Mouse (Mus musculus) lung, embryonic 16.5 days (tissue): ENCODE results near the gene Rundc3a. TPM values are rescaled to one million over a fixed set of nuclear protein-coding genes. Genes with fewer than 3 reads are reported as not detected.

Experiments used
- ATAC-seq: fragments of 200-750 bp; cut with Nextera tagmentation; 2 replicates; pipeline ENCODE4 v1.8.0; 2017; ENCODE audit warnings: low read depth, mild to moderate bottlenecking, moderate library complexity
- H3K27ac ChIP-seq: fragments of 300-500 bp; sonication (generic); 2 replicates; pipeline ENCODE4 v1.5.1; 2014; ENCODE audit warnings: mild to moderate bottlenecking, control low read depth, low read length
- H3K27me3 ChIP-seq: fragments of 300-500 bp; sonication (generic); 2 replicates; pipeline ENCODE4 v1.6.1; 2014; ENCODE audit warnings: low read depth, low read length, mixed read lengths; ENCODE audit not compliant: control insufficient read depth, insufficient read depth
- H3K36me3 ChIP-seq: fragments of 300-500 bp; sonication (generic); 2 replicates; pipeline ENCODE4 v1.6.1; 2014; ENCODE audit warnings: low read length; ENCODE audit not compliant: control insufficient read depth, insufficient read depth
- H3K4me1 ChIP-seq: fragments of 300-500 bp; sonication (generic); replicated peaks from 2 replicates; pipeline ENCODE4 v1.6.1; 2014; ENCODE audit warnings: low read length, mixed read lengths; ENCODE audit not compliant: control insufficient read depth, insufficient read depth
- H3K4me2 ChIP-seq: fragments of 300-500 bp; sonication (generic); 2 replicates; pipeline ENCODE4 v1.6.1; 2014; ENCODE audit warnings: low read depth, low read length, control low read depth
- H3K4me3 ChIP-seq: fragments of 300-500 bp; sonication (generic); 2 replicates; pipeline ENCODE4 v1.5.1; 2014; ENCODE audit warnings: mild to moderate bottlenecking, low read length, control low read depth
- H3K9ac ChIP-seq: fragments of 300-500 bp; sonication (generic); 2 replicates; pipeline ENCODE4 v1.6.1; 2014; ENCODE audit warnings: low read length, control low read depth
- H3K9me3 ChIP-seq: fragments of 300-500 bp; sonication (generic); 2 replicates; pipeline ENCODE4 v1.6.1; 2016; ENCODE audit warnings: low read length; ENCODE audit not compliant: control insufficient read depth
- WGBS: fragments of 180-500 bp; shearing (Covaris S2); extraction: QIAGEN DNeasy Blood & Tissue Kit; methylation state at CpG from one replicate; pipeline ENCODE4 v1.1.7; 2014; 5-methylcytosine and 5-hydroxymethylcytosine counted together
- polyA plus RNA-seq: library from polyadenylated mRNA; unstranded; fragments of >200 nt; fragmentation: Nextera tagmentation; extraction: Ambion mirVana; gene quantifications from 2 replicates; pipeline ENCODE4 v1.2.1, GENCODE M21; 2015

Rundc3a gene
- polyA plus RNA-seq, 1 experiment from 2014 or later: 1.8 TPM

DNA sequence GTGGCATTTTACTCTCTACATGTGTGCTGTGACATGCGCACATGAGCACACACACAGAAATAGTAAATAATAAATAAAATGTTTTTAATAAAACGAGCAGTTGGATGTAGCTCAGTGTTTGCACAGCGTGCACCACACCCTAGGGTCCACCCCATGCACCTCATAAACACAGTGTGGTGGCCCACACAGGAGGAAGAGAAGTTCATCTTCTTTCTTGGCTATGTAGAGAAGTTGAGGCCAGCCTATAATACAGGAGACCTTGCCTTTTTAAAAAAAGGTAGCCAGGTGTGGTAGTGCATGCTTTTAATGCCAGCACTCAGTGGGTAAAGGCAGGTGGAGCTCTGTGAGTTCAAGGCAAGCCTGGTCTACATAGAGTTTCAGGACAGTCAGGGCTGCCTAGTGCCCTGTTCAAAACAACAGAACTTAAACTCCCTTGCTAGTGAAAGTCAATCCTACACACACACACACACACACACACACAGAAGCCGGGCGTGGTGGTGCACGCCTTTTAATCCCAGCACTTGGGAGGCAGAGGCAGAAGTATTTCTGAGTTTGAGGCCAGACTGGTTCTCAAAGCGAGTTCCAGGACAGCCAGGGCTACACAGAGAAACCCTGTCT lies 19.0 kb upstream of the Rundc3a start:
- no peak overlapping the region for H3K27ac ChIP-seq
- peaks cover 9% of the 10 kb centered on the region; the same call in 1 of the 2 replicates for H3K4me1 ChIP-seq
- H3K4me2 ChIP-seq: no peak overlapping the region
- no peak overlapping the region for H3K4me3 ChIP-seq
- H3K9me3 ChIP-seq: no peaks in the 10 kb centered on the region
- H3K27me3 ChIP-seq: no peaks in the 10 kb centered on the region; the same call in 1 of the 2 replicates
- H3K9ac ChIP-seq: no peak overlapping the region
- no peak for ATAC-seq
- no peaks in the 10 kb centered on the region for H3K36me3 ChIP-seq
- WGBS: 73% methylated on average over 7 of the region's 7 CpGs

DNA sequence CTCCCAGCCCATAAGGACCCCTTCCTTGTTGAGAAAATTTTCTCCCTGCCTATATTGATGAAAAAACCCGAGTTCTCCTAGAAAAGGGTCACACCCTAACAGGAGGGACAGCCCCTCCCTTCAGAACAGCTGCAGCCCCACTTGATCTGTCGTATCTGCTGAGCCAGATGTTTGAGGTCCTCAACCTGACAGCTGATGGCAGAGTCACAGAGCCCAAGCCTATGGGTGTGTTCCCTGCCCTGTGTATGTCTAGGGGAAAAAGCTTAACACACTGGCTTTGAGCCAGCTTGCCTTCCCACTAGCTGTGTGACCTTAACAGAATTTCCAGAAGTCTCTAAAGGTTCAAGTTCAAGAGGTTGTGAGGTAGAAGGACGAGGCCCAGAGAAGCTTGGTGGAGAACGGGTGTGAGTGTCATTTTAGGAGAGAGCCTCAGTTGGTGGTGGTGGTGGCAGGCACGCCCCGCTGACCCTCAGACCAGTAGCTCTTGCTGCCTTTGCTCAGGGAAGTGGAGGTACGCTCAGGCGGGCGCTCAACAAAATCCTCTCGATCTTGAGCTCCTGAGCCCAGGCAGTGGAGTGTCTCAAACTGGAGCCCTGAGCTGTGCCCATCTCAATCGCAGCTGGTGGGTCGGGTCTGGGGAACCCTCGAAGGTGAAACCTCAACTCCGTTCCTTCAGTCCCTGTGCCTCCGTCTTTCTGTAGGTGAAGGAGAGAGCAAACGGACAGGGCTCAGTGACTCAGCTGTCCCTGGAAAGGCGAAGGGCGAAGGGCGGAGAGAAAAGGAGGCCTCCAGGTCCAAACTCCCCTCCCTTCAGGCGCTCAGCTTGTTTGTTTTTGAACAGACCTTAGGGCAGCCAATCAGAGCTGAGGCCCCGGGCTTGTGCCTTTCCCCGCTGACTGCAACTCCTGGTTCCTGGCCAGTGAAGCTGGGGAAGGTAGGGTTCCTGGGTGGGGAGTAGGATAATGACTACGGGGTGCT lies 17.7 kb upstream of the Rundc3a start:
- Histone ChIP-seq H3K9me3 (no peaks in the 10 kb centered on the region), H3K4me2 (peak overlapping the region; percentile 47), H3K27me3 (no peaks in the 10 kb centered on the region; the same call in 1 of the 2 replicates), H3K36me3 (no peaks in the 10 kb centered on the region), H3K4me3 (0 out of 2 replicates have a peak overlapping the region, but pooled peaks have one; percentile 18), H3K9ac (peak overlapping the region; percentile 42), H3K4me1 (peaks cover 9% of the 10 kb centered on the region; the same call in 1 of the 2 replicates), H3K27ac (no peak overlapping the region)
- WGBS: 6% methylated on average over 23 of the region's 23 CpGs
- peak; percentile 73 for ATAC-seq

DNA sequence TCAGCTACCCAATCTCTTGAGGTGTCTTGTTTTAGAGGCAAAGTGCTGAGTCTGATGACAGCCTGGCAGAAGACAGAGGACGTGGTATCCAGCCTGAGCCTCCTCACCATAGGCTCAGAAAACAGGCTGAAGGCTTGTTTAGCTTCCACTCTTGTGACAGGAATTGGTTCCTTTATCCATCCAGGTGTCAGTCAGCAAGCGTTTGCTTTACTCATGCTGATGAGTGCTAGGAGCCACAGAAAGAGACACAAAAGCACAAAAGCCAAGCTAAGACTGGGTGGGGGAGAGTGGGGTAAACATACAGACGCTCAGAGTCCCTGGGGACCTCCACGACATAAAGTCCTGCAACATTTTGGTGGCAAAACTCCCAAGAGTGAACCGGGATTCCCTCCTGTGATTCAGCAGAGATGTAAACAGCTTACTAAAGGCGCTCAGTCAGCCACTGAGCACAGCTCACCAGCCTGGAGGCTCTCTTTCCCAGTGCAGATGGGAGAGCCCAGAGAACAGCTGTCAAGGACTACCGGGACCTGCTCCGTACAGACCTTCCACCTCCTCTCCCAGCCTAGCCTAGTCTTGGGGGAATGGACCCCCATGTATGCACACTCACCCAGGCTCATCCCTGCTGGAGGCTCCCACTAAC lies 16.9 kb upstream of the Rundc3a start:
- no peaks in the 10 kb centered on the region for H3K36me3 ChIP-seq
- 21% methylated on average over 8 of the region's 8 CpGs for WGBS
- peaks cover 9% of the 10 kb centered on the region; the same call in 1 of the 2 replicates for H3K4me1 ChIP-seq
- no peak overlapping the region; the same call in 1 of the 2 replicates for H3K4me3 ChIP-seq
- H3K27me3 ChIP-seq: no peaks in the 10 kb centered on the region; the same call in 1 of the 2 replicates
- no peak for ATAC-seq
- H3K4me2 ChIP-seq: peak overlapping the region; percentile 47
- no peaks in the 10 kb centered on the region for H3K9me3 ChIP-seq
- H3K27ac ChIP-seq: no peak overlapping the region
- no peak overlapping the region for H3K9ac ChIP-seq

DNA sequence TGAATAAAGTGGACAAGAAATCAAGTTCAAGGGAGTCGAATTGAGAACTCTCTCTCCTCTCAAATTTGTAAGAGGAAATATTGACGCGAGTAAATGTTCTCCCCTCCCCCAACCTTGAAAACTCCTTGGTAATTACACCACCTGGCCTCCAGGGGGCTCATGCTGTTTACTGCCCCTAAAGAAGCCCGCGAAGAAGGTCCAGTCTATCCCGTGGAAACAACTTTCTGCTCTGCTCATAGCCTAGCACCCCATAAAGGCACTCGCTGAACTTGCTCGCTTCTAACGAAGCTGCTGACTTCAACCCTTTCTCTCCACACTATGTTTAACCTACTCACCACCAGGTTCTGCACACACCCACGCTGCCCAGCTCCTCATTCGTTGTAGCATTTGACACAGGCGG lies 16.0 kb upstream of the Rundc3a start:
- Histone ChIP-seq H3K27ac (no peak overlapping the region), H3K9ac (no peak overlapping the region), H3K27me3 (no peaks in the 10 kb centered on the region; the same call in 1 of the 2 replicates), H3K4me1 (peaks cover 9% of the 10 kb centered on the region; the same call in 1 of the 2 replicates), H3K9me3 (no peaks in the 10 kb centered on the region), H3K4me3 (no peak overlapping the region), H3K36me3 (no peaks in the 10 kb centered on the region), H3K4me2 (no peak overlapping the region)
- 54% methylated on average over 12 of the region's 12 CpGs for WGBS
- ATAC-seq: no peak

DNA sequence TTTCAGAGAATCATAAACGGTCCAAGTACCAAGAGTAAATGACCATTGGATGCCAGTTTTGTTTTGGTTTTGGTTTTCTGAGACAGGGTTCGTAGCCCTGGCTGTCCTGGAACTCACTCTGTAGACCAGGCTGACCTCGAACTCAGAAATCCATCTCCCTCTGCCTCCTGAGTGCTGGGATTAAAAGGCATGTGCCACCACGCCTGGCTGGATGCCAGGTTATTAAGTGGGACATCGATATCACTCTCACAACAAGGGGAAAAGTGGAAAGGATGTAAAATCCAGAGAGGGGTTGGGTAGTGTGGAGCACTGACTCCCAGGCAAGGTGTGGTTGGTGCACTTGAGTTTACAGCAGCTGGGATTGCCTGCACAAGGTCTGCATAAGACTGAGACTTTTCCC lies 13.1 kb upstream of the Rundc3a start:
- H3K27me3 ChIP-seq: no peaks in the 10 kb centered on the region
- H3K36me3 ChIP-seq: no peaks in the 10 kb centered on the region
- peaks cover 9% of the 10 kb centered on the region; the same call in 1 of the 2 replicates for H3K4me1 ChIP-seq
- WGBS: 60% methylated on average over 5 of the region's 5 CpGs
- no peak overlapping the region for H3K4me2 ChIP-seq
- no peak overlapping the region for H3K27ac ChIP-seq
- no peaks in the 10 kb centered on the region for H3K9me3 ChIP-seq
- H3K9ac ChIP-seq: no peak overlapping the region
- no peak for ATAC-seq
- H3K4me3 ChIP-seq: no peak overlapping the region

DNA sequence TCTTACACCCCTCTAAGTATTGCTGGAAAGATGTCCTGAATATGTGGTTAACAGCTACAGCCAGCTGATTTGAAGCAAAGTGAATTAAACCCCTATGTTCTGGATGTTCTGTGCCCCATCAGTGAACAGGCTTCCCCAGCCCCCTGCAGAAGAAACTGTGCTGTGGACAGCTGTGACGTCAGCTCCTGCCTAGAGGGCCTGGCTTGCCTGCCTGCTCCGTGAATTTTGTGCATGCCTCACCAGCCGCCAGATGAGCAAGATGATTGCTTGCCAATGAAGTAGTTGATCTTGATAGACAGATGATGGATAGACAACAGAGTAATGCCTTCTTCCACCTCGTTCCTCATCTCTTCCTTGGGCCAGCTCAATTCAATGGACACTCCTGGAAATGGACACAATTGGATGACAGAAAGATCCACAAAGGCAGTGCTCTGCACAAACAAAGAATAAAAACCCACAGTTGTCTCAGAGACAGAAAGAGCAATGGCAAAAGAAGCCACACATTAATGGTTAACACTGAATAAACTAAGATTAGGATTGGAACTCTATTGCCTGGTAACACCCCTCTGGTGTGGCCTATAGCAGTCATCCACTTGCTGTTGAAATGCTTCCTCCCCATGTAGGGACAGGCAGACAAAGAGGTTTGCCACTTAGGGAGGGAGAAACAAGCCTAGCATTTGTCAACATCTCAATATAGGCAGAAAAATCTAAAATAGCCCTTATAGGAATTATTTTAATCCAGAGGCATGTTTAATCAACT lies 11.7 kb upstream of the Rundc3a start:
- no peak overlapping the region for H3K4me3 ChIP-seq
- H3K4me1 ChIP-seq: no peaks in the 10 kb centered on the region
- no peak overlapping the region for H3K9ac ChIP-seq
- ATAC-seq: no peak
- WGBS: 24% methylated on average over 4 of the region's 4 CpGs
- no peaks in the 10 kb centered on the region for H3K36me3 ChIP-seq
- no peak overlapping the region for H3K4me2 ChIP-seq
- no peak overlapping the region for H3K27ac ChIP-seq
- no peaks in the 10 kb centered on the region for H3K9me3 ChIP-seq
- no peaks in the 10 kb centered on the region for H3K27me3 ChIP-seq

DNA sequence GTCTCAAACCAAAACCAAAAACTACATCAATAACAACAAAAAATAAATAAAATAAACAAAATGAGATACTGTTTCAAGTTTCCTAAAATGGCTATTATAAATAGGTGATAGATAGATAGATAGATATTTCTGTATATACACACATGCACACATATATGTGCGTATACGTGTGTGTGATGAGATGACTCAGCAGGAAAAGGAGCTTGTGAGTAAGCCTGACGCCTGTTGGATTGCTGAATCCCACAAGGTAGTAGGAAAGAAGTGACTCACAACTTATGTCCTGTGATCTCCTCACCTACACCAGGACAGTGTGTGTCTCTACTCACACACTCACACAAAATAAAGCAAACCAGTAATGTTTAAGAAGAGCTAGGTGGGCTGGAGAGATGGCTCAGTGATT lies 10.4 kb upstream of the Rundc3a start:
- Histone ChIP-seq H3K9me3 (no peaks in the 10 kb centered on the region), H3K9ac (no peak overlapping the region), H3K27ac (no peak overlapping the region), H3K27me3 (no peaks in the 10 kb centered on the region), H3K4me2 (no peak overlapping the region), H3K4me1 (no peaks in the 10 kb centered on the region), H3K36me3 (no peaks in the 10 kb centered on the region), H3K4me3 (no peak overlapping the region)
- WGBS: 79% methylated on average over 3 of the region's 3 CpGs
- no peak for ATAC-seq

DNA sequence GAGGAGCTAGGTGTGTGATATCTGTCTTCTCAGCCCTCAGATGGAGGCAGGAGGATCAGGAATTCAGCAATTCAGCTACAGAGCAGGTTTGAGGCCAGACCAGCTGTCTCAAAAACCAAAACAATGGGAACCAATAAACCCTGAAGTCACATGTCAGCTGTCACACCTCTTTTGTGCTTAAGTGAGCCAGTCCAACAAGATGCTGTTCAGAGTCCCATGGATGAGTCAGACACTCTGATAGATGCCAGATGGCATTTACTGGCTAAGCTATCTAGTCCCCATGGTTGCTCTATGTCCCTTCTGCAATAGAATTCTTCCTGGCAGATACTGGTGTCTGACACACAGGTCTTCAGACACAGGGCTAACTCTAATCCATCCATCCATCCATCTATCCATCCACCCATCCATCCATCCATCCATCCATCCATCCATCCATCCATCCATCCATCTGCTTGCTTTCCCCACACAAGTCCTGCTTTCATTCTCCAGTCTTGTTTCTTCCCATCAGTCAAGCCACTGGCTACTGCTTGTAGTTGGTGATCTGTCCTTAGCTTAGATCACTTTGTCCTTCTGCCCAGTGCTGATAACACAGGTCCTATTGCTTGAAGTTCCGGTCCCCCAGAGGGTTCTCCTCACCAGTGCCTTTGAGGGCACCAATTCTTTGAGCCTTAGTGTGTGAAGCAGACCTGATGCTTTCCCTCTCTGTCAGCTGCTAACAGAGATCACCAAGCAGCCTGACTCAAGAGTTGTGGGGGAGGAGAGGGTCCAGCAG lies 9.7 kb upstream of the Rundc3a start:
- ATAC-seq: no peak
- Histone ChIP-seq H3K4me3 (no peak overlapping the region), H3K27ac (no peak overlapping the region), H3K9ac (no peak overlapping the region), H3K36me3 (no peaks in the 10 kb centered on the region), H3K9me3 (no peaks in the 10 kb centered on the region), H3K4me2 (no peak overlapping the region), H3K27me3 (no peaks in the 10 kb centered on the region), H3K4me1 (no peaks in the 10 kb centered on the region)
- WGBS: 80% methylated on average over 1 of the region's 1 CpGs
